Mouse (Mus musculus) megakaryocyte, embryonic 14.5 days (primary cell): ENCODE measurements around the gene Kank1. TPM values are rescaled to one million over a fixed set of nuclear protein-coding genes. Genes with fewer than 3 reads are reported as not detected.

Experiments
- H3K27me3 ChIP-seq: replicated peaks from 2 replicates; pipeline ENCODE3; 2012; ENCODE audit warnings: inconsistent platforms
- H3K36me3 ChIP-seq: replicated peaks from 2 replicates; pipeline ENCODE3; 2012; ENCODE audit warnings: low read length, inconsistent platforms, mixed read lengths
- H3K4me1 ChIP-seq: 2 replicates; pipeline ENCODE4 v1.6.1; 2012; ENCODE audit warnings: inconsistent platforms
- H3K4me3 ChIP-seq: replicated peaks from 2 replicates; pipeline ENCODE3; 2012; ENCODE audit warnings: moderate library complexity, mild to moderate bottlenecking, inconsistent platforms
- H3K9me3 ChIP-seq: 2 replicates; pipeline ENCODE4 v1.6.1; 2012; ENCODE audit warnings: inconsistent platforms
- FLI1 ChIP-seq: IDR thresholded peaks from 2 replicates; pipeline ENCODE4 v1.6.1; 2012; ENCODE audit warnings: low read length, inconsistent platforms, mixed read lengths
- GATA1 ChIP-seq: IDR thresholded peaks from 3 replicates; pipeline ENCODE4 v1.6.1; 2012; ENCODE audit warnings: mixed read lengths, low read length, inconsistent platforms, borderline replicate concordance
- polyA plus RNA-seq: library from polyadenylated mRNA; stranded (reverse); fragments of >175 nt; gene quantifications from 2 replicates; pipeline ENCODE4 v1.2.3, GENCODE M21; 2012; ENCODE audit warnings: low replicate concordance; ENCODE audit not compliant: insufficient read depth

The Kank1 gene
- polyA plus RNA-seq, 1 experiment = 0.12 TPM

- Histone ChIP-seq H3K36me3 (no peaks in the 10 kb centered on the region), H3K4me1 (no peaks in the 10 kb centered on the region), H3K9me3 (no peaks in the 10 kb centered on the region), H3K4me3 (no peak overlapping the region), H3K27me3 (no peaks in the 10 kb centered on the region)
- TF ChIP-seq GATA1 = no peak
- TF ChIP-seq FLI1 = no peak
These were observed 40.0 kb downstream of the Kank1 start for GRCm38 (mm10) chr19:25276600-25277395.

GRCm38 (mm10) chr19:25277761-25278160 lies 41.0 kb downstream of the Kank1 start:
- H3K27me3 ChIP-seq = no peaks in the 10 kb centered on the region
- TF ChIP-seq FLI1 (no peak), GATA1 (no peak)
- H3K4me1 ChIP-seq = no peaks in the 10 kb centered on the region
- H3K9me3 ChIP-seq = no peaks in the 10 kb centered on the region
- H3K4me3 ChIP-seq = no peak overlapping the region
- H3K36me3 ChIP-seq = no peaks in the 10 kb centered on the region

- H3K36me3 ChIP-seq = no peaks in the 10 kb centered on the region
- TF ChIP-seq GATA1 (no peak), FLI1 (no peak)
- no peak overlapping the region for H3K4me3 ChIP-seq
- no peaks in the 10 kb centered on the region for H3K4me1 ChIP-seq
- H3K9me3 ChIP-seq = no peaks in the 10 kb centered on the region
- H3K27me3 ChIP-seq = no peaks in the 10 kb centered on the region
These were observed 42.8 kb downstream of the Kank1 start for GRCm38 (mm10) chr19:25279603-25280002.

- no peak overlapping the region for H3K4me3 ChIP-seq
- H3K27me3 ChIP-seq = no peaks in the 10 kb centered on the region
- H3K36me3 ChIP-seq = no peaks in the 10 kb centered on the region
- TF ChIP-seq GATA1 (no peak), FLI1 (no peak)
- no peaks in the 10 kb centered on the region for H3K9me3 ChIP-seq
- no peaks in the 10 kb centered on the region for H3K4me1 ChIP-seq
These were observed 46.9 kb downstream of the Kank1 start for GRCm38 (mm10) chr19:25283665-25284064.

GRCm38 (mm10) chr19:25285756-25286538 lies 49.2 kb downstream of the Kank1 start:
- Histone ChIP-seq H3K27me3 (no peaks in the 10 kb centered on the region), H3K36me3 (no peaks in the 10 kb centered on the region), H3K4me1 (no peaks in the 10 kb centered on the region), H3K9me3 (no peaks in the 10 kb centered on the region), H3K4me3 (no peak overlapping the region)
- no peak for TF ChIP-seq FLI1
- no peak for TF ChIP-seq GATA1

- H3K27me3 ChIP-seq = no peaks in the 10 kb centered on the region
- no peaks in the 10 kb centered on the region for H3K36me3 ChIP-seq
- TF ChIP-seq GATA1 (no peak), FLI1 (no peak)
- no peaks in the 10 kb centered on the region for H3K4me1 ChIP-seq
- no peak overlapping the region for H3K4me3 ChIP-seq
- no peaks in the 10 kb centered on the region for H3K9me3 ChIP-seq
These were observed 54.3 kb downstream of the Kank1 start for GRCm38 (mm10) chr19:25290991-25291520.

GRCm38 (mm10) chr19:25295207-25295606 lies 58.4 kb downstream of the Kank1 start:
- TF ChIP-seq FLI1 (no peak), GATA1 (no peak)
- no peaks in the 10 kb centered on the region for H3K36me3 ChIP-seq
- no peaks in the 10 kb centered on the region for H3K9me3 ChIP-seq
- H3K4me3 ChIP-seq = no peak overlapping the region
- no peaks in the 10 kb centered on the region for H3K27me3 ChIP-seq
- no peaks in the 10 kb centered on the region for H3K4me1 ChIP-seq

- Histone ChIP-seq H3K9me3 (no peaks in the 10 kb centered on the region), H3K27me3 (no peaks in the 10 kb centered on the region), H3K4me1 (no peaks in the 10 kb centered on the region), H3K4me3 (no peak overlapping the region), H3K36me3 (no peaks in the 10 kb centered on the region)
- TF ChIP-seq GATA1 = no peak
- no peak for TF ChIP-seq FLI1
These were observed 60.5 kb downstream of the Kank1 start for GRCm38 (mm10) chr19:25297269-25297668.

- H3K4me1 ChIP-seq = no peaks in the 10 kb centered on the region
These were observed 63.3 kb downstream of the Kank1 start for GRCm38 (mm10) chr19:25299852-25300670.

More at GRCm38 (mm10) chr19:25299852-25300670, 63.3 kb downstream of the Kank1 start:
- no peaks in the 10 kb centered on the region for H3K9me3 ChIP-seq
- no peak for TF ChIP-seq FLI1
- no peak for TF ChIP-seq GATA1
- H3K36me3 ChIP-seq = no peaks in the 10 kb centered on the region
- H3K4me3 ChIP-seq = no peak overlapping the region
- H3K27me3 ChIP-seq = peaks cover 2% of the 10 kb centered on the region
